Mouse (Mus musculus): ENCODE measurements around the gene Camta1.
"Not testable (repeated sequence)": the region's sequence is repeated elsewhere in the genome, so short reads cannot be mapped to it uniquely, and the experiment has no call there.

Camta1 gene

DNA sequence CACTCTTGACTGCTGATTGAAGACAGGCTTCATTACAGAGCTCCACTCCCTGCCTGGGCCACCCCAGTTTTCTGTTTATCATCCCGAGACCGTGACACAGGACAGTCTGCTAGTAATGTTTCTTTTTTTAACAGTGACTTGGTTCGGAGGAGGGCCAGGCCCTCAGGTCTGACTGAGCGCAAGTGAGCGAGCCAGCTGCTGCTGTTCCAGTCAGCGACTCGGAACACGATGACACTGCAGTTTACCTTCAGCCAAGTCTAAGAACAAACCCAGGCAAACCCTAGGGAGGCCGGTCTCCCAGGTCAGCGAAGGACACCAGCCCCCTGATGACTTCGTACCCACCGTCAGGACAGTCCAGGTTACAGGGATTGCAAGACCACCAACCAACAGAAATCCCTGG lies 959.6 kb downstream of the Camta1 start:
- no peak for DNase-seq (ENCODE audit: inconsistent ontology term)

DNA sequence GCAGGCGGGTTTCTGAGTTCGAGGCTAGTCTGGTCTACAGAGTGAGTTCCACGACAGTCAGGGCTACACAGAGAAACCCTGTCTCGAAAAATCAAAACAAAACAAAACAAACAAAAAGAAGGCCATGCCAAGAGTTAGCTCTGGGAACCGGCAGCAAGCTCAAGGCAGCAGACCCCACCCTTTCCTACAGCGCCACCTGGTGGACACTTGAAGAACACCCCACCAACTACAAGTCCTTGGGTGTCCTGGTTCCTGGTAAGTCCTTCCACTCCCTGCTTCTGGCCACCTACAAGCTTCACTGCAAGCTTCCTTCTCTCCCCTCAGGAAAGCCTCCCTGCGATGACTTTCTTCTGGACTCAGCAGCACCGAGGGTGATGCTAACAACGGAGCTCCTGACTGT lies 960.0 kb downstream of the Camta1 start:
- DNase-seq (ENCODE audit: inconsistent ontology term): peak; percentile 60

DNA sequence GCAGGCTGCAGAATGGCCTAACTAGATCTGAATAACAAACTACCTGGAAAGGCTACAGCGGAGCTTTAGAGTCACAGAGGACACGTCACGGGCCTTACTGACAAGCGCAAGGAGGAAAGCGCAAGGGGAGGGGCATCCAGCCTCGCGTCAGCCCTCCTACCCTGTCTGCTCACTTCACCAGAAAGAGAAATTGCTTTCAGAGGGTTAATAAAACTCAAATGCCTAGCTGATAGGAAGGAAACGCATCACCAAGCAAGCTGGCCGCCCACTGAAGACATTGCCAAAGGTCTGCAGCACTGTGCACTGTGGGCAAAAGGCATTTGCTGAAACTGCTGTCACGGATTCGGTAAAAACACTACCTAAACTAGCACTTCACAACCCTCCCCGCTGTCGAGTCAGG lies 961.2 kb downstream of the Camta1 start:
- no peak for DNase-seq (ENCODE audit: inconsistent ontology term)

DNA sequence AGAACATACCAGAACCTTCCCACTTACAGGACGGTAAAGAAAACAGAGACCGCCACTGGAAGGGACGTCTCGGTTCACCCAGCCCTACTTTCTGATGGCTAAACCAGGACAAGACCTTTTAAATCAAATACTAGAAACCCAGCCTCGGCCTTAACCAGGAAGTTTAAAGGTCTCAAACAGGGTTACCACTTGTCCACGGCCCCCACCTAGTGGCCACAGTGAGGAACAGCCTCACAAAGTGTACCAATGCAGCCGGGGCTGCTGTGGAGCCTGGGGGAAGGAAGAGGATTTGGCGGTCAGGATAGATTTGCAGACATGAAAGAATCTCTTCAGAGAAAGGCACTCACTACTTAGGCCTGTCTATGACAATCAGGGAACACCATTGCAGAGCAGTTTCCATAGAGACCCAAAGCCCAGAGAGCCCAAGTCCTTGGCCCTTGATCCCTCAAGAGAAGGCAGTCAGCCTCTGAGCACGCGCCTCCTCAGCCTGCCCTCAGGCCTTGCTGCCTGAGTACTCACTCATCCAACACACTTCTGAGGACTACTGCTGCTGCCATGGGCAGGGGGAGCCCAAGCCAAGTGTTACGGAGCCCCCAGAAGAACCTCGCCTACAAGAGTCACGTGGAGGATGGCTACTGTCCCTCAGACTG lies 962.8 kb downstream of the Camta1 start:
- DNase-seq (ENCODE audit: inconsistent ontology term): peak; percentile 66

DNA sequence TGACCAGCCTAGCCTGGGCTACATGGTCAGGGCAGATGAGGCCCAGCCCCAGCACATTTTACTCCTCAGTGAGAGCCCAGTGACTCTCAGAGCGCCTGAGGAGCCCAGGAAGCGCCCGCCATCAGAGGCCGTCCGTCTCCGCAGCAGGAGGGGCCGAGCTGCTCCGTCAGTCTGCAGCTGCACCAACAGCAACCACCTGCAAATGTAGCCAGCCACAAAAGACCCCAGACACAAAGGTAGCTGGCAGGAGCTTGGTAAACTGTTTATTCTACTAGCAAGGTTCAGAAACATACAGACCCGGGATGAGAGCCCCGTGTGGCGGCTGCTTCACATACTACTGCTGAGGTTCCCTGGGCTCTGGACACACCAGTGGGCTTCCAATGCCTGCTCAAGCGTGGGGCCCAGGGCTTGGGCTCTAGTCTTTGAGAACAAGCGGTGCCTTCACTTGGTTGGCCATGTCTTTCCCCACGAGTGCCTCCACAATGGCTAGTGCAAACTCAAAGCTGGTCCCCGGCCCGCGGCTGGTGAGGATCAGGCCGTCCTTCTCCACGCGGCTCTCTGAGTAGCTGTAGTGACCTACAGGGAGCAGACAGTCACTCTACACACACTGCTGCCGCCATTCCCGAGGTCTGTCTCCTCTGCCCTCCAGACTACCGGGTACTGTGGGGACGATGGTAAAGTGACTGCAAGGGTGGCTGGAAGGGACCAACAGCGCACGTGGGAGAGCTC lies 964.6 kb downstream of the Camta1 start:
- no peak for DNase-seq (ENCODE audit: inconsistent ontology term)

DNA sequence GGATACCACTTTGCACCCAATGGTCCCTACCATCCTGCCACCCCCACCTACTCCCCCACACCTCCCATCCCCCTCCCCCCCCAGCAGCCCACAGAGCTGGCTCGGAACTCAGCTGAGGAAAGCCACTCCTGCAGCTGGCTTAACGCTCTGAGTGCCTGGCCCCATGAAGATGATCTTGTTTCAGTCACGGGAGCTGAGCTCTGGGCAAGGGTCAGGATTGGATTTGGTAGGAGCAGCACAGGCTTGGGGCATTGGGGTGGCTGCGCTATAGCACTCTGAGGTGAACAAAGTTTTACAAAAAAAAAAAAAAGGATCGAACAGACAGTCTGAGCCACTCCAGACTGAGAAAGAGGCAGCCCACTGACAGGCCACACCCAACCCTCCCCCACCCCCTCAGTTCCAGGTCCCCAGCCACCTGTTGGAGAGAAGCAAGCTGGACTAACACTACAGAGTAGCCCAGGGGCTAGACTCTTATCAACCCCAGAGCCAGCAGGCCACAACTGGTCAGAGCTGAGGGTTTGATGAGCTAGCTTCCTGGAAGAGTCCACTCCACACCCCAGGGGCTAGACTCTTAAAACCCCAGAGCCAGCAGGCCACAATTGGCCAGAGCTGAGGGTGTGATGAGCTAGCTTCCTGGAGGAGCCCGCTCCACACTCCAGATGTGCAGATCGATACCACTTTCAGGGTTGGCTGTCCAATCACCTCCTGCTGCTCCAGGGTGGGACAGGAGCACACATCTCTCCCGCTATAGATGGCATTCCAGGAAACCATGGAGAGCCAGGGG lies 966.8 kb downstream of the Camta1 start:
- no peak for DNase-seq (ENCODE audit: inconsistent ontology term)

DNA sequence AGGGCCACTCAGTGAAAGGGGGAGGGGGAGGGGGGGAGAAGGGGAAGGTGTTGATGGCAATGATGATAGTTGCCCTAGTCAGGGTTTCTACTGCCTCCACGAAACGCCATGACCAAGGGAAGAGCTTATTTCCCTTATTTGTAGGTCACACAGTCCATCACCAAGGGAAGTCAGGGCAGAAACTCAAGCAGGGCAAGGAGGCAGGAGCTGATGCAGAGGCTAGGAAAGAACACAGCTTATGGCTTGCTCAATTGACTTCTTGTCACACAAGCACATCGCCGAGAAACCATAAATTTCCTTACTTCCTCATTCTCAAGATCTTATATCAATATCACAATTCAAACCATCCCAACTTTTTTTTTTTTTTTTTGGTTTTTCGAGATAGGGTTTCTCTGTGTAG lies 970.4 kb downstream of the Camta1 start:
- DNase-seq (ENCODE audit: inconsistent ontology term): no peak

DNA sequence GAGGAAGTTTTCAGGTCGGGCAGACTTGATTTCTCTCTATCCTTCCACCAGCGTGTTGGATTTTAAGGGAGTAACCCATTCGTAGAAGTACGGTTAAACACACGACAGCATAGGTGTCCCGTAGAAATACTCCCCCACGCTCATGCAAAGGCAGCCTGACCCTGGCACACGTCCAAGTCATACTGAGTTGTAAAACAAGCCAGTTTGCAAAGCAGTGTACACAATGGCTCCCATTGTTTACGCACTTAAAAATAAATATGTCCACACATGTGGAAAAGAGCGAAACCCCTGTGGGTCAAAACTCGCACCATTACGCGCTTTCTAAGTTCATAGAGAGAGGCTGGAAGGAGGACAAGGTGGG lies 971.7 kb downstream of the Camta1 start:
- no peak for DNase-seq (ENCODE audit: inconsistent ontology term)

DNA sequence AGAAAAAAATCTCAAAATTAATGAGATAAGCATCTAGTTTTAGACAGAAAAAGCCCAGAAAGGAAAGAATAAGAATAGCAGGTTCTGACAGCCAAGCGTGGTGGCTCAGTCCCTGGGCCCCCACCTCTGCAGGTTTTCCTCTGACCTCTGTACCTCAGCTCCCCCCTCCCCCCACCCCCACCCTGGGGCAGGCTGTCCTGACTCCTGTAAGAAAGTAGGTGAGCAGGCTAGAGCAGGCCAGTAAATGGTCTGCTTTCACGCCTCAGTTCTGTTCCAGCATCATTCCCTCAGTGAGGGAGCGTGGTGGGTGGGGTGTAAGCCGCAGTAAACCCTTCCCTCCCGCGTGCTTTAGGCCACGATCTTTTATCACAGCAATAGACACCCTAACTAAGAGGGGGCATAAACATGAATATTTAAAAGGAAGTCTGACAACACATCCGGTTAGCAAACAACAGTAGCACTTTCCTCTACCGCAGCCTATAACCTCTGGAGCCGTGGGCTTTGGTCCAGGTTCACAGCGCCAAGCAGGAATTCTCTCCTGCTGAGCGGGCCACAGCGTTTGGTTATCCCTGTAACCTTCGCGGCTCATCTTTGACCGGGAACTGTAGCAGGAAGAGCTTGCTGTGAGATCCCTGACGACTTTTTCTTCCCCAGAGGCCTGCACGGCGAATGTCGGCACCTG lies 972.3 kb downstream of the Camta1 start:
- no peak for DNase-seq (ENCODE audit: inconsistent ontology term)

DNA sequence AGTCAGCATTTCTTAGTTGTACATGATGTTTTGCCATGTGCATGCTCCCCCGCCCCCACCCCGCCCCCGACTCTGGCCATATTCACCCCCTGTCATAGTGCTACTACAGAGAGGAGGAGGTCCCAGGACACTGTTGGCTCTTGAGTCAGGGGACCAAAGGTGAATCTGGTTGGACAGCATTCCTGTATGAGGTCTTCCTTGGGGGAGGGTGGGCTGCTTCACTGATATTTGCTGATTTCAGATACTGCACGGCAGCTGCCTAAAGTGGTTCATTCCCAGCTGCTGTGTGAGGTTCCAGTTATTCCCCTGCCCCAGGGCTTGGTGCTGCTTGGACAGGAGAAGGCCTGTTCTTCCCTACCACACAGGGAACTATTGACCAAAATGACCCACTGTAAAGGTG lies 973.2 kb downstream of the Camta1 start:
- DNase-seq (ENCODE audit: inconsistent ontology term): no peak

DNA sequence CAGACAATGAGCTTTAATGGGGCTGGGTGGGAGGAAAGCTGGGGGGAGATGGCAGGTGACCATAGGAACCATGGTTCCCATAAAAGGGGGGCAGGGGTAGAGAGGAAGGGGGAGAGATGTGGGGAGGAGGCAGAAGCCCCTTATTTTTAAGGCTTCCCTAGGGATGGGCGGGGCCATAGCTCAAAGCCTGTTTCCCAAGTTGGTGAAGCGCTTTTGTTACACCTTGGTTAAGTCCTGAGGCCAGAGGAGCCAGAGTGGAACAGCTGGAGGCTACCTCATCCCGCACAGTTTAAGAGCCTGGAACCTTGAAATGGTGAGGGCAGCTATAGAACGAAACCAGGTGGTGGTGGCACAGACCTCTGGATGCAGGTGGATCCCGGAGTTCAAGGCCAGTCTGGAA lies 973.8 kb downstream of the Camta1 start:
- DNase-seq (ENCODE audit: inconsistent ontology term): no peak

DNA sequence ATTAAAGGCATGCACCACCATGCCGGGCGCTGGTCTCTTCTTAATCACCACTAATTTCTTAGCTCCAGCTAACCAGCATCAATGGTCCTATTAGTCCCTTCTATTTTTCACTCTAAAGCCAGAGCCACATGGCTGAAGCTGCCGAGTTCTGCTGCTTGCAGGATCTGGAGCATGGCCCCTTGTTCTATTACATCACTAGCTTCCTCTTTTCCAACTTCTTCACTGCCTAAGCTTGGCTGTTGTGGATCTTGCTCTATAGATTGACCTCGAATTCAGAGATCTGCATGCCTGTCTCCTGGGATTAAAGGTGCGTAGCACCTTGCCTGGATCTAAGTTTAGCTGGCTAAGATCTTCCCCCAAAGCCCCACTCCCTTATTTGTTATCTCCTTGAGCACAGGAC lies 979.0 kb downstream of the Camta1 start:
- no peak for DNase-seq (ENCODE audit: inconsistent ontology term)

DNA sequence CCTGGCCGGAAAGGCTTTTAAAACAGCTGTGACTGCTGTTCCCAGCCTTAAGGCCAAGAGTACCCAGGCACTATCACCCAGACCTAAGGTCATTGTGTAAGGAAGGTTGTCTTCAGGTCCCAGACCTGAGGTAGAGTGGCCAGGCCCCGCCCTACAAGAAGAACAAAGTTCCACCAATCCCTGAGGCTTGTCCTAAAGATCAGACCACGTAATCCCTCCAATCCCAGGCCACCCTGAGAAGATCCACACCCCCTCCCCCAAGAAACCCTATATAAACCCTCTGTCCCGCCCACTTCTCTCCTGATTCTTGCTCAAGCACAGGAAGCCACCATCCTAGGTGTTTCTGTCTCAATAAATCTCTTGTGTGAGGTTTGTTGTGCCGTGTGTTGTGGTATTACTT lies 981.3 kb downstream of the Camta1 start:
- DNase-seq (ENCODE audit: inconsistent ontology term): no peak

DNA sequence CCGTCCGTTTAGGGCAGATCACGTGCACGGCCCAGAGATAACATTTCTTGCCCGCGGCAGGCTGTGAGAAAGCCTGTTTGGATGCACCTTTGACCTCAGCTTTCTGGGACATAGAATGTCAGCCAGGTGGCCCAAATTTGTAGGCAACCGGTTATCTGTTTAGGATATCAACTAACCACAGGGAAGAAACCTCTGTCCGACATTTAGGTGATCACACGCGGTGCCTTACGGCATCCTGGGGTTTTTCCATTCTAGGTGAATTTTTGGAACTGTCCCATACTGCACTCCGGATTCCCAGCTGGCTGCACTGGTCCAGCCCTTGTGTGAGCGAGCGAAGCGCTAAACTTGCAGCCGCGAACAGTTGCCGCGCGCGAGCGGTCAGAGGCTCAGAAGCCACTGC lies 982.0 kb downstream of the Camta1 start:
- DNase-seq (ENCODE audit: inconsistent ontology term): no peak

DNA sequence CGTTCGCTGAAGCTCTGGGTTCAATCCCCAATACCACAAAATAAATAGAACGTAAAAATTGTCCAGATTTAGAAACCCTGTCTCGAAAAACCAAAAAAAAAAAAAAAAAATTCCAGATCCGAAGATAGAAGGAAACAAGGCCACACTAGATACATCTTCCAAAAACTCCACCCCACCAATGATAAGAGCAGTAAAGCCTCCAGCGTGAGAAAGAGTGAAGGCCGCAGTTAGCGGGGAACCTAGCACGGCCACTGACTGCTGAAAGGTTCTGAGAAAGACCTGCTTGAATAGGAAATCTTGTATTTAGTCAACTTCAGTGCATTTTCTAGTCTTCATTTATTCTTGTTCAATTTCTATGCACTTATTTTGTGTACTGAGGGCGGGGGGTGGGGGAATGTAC lies 986.3 kb downstream of the Camta1 start:
- no peak for DNase-seq (ENCODE audit: inconsistent ontology term)

DNA sequence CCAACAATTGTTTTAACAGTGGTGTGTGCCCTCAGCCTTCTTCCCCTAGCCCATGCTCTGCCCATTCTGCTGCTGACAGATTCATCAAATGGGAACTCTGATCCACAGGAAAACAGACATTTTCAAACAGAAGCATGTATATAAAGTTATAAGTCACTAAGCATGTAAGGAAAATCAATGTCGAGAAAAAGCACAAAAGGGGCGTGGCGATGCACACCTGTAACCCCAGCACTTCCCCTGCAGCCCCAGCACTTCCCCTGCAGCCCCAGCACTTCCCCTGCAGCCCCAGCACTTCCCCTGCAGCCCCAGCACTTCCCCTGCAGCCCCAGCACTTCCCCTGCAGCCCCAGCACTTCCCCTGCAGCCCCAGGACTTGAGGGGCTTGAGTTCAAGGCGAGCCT lies 987.3 kb downstream of the Camta1 start:
- DNase-seq (ENCODE audit: inconsistent ontology term): not testable (repeated sequence)

DNA sequence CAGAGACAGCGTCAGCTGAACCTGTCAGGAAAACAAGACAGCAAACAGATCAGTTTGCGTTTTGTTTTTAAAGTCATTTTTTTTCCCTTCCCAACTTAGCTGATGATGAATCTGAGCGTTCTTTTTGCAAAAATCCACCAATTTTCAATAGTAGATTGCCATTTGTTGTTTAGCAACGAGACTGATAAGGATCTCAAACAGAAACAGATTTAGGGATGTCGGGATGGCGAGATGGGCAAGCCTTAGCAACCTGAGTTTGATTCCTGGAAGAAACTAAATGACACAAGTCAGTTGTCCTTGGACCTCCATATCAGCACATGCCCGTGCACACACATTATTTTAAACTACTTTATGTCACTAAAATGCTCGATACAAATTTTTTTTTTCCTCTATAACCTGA lies 989.0 kb downstream of the Camta1 start:
- no peak for DNase-seq (ENCODE audit: inconsistent ontology term)

DNA sequence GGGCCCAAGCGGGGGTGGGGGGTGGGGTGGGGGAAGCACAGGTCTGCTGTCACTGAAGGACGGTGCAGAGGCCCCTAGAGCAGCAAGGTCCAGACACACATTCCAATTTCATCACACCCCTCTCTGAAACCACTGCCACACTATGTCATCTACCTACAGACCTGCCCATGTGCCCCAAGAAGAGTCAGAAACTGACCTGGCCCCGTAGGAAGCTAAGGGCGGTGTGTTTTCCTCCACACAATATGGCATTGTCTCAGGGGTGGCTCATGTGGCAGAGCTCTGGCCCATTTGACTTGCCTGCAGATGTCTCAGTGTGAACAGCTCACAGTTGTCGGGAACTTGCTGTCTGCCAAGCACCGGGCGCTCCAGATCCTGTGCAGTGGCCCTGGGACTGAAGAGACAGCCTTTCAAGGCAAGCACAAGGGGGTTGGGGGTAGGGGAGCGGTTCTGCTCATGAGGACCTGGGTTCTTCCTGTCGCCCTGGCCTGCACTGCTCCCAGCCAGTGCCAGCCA lies 989.5 kb downstream of the Camta1 start:
- peak; percentile 82 for DNase-seq (ENCODE audit: inconsistent ontology term)

DNA sequence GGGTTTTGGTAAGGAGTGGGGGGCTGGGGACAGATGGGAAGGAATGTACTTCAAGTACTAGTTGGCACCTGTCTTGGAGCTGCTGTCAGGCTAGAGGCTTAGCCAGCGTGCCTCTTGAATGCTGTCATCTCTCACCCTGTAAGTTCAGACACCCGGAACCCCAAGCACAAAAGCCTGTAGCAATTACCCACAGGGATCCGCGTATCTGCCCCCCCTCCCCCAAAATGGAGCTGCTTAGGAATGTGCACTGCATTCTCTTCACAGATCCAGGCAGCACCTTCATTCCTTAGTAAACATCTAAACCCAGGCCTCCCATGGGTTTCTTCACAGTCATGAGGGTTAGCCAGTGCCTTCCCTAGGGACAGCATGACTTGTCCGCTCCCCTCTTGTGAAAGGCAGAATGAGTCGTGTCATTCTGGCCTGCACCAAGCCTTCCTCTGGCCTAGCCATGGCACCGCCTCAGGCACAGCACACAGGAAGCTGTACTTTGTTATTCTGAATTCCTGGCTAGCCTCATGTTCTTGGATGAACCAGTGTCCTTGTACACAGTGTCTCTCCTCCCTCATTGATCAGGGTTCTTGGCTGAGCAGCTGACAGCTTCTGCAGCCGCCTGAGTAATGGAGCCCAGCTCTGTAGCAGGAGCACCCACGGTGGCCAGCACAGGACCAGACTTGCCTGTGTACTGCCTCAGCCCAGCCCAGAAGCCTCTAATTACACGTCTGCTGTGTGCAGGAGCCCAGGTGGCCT lies 990.1 kb downstream of the Camta1 start:
- DNase-seq (ENCODE audit: inconsistent ontology term): peak; percentile 97

DNA sequence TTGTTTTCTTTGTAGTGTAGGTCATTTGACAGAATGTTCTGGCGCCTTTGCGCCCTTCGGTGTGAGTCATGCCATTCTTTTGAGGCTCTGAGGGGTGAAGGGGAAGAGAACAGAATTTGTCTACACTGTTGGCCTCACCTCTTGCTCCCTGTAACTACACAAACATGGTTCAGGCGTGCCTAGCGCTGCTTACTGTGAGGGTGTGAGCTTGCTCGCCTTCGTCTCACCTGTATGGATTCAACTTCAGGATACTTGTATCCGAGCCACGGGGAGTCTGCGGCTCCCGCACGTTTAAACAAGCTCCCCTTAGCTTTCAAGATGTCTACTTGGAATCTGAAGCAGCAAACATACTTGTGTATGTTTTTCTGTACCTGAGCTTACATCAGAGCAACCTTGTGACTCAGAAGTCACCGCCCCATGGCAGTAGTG lies 990.7 kb downstream of the Camta1 start:
- peak; percentile 74 for DNase-seq (ENCODE audit: inconsistent ontology term)

Data from Muller cell, postnatal 12 days (primary cell).